Mouse (Mus musculus) C2C12 (cell line): Measurements from ENCODE around the gene Wfdc1.

Source experiments
- CTCF ChIP-seq: IDR thresholded peaks from one replicate; pipeline ENCODE4 v1.5.1; 2011; ENCODE audit not compliant: control insufficient read depth, insufficient read depth, insufficient read length
- USF1 ChIP-seq: IDR thresholded peaks from one replicate; pipeline ENCODE4 v1.6.1; 2011; ENCODE audit warnings: low read depth, mild to moderate bottlenecking, control low read depth, moderate library complexity

- TF ChIP-seq CTCF, result no peak
- no peak for TF ChIP-seq USF1
Measured at GRCm38 (mm10) chr8:119624916-119625315, 41.2 kb upstream of the Wfdc1 start.
